Mouse (Mus musculus) myocyte (in vitro differentiated cells): ENCODE measurements around the gene Snx13.

Source experiments
- E2F4 ChIP-seq: IDR thresholded peaks from one replicate; pipeline ENCODE4 v1.6.1; 2011; ENCODE audit warnings: mild to moderate bottlenecking, control low read depth, moderate library complexity; ENCODE audit not compliant: insufficient read depth
- MAX ChIP-seq: IDR thresholded peaks from one replicate; pipeline ENCODE4 v1.6.1; 2011; ENCODE audit warnings: low read depth, mild to moderate bottlenecking, control low read depth
- MYOD1 ChIP-seq, 3 experiments: IDR thresholded peaks; one replicate each; pipeline ENCODE4 v1.6.1; 2011; ENCODE audit warnings: control low read depth in 2 of 3, low read depth in 2 of 3, mild to moderate bottlenecking in 2 of 3, moderate library complexity in 1 of 3; ENCODE audit not compliant: insufficient read length in 2 of 3, control insufficient read depth in 1 of 3
- MYOG ChIP-seq, 3 experiments: IDR thresholded peaks; one replicate each; pipeline ENCODE4 v1.6.1; 2011; ENCODE audit warnings: control low read depth in 2 of 3, low read depth in 2 of 3, mild to moderate bottlenecking in 2 of 3; ENCODE audit not compliant: insufficient read length in 2 of 3, control insufficient read depth in 1 of 3, insufficient read depth in 1 of 3
- POLR2A ChIP-seq: IDR thresholded peaks from one replicate; pipeline ENCODE4 v1.6.1; 2011; ENCODE audit warnings: low read depth, mild to moderate bottlenecking, control low read depth, moderate library complexity; ENCODE audit not compliant: insufficient read length
- POLR2AphosphoS2 ChIP-seq: IDR thresholded peaks from one replicate; pipeline ENCODE4 v1.6.1; 2011; ENCODE audit warnings: low read depth, control low read depth; ENCODE audit not compliant: insufficient read length
- SRF ChIP-seq: IDR thresholded peaks from one replicate; pipeline ENCODE4 v1.6.1; 2011; ENCODE audit warnings: low read depth; ENCODE audit not compliant: control insufficient read depth, insufficient read length
- TCF12 ChIP-seq: IDR thresholded peaks from one replicate; pipeline ENCODE4 v1.6.1; 2011; ENCODE audit warnings: mild to moderate bottlenecking, control low read depth; ENCODE audit not compliant: poor library complexity, insufficient read depth, severe bottlenecking
- TCF3 ChIP-seq: IDR thresholded peaks from one replicate; pipeline ENCODE4 v1.6.1; 2011; ENCODE audit warnings: low read depth, control low read depth; ENCODE audit not compliant: insufficient read length
- USF1 ChIP-seq: IDR thresholded peaks from one replicate; pipeline ENCODE4 v1.6.1; 2011; ENCODE audit warnings: low read depth, mild to moderate bottlenecking, control low read depth, moderate library complexity

- no peak for TF ChIP-seq TCF12
- no peak for TF ChIP-seq MYOG (IDR thresholded peaks at IDR 0.05; ENCODE audit: control insufficient read depth in 1 of 3, insufficient read depth in 1 of 3, insufficient read length in 2 of 3, low read depth in 2 of 3)
- TF ChIP-seq POLR2A, result no peak
- no peak for TF ChIP-seq SRF
- TF ChIP-seq MAX, result no peak
- no peak for TF ChIP-seq MYOD1 (IDR thresholded peaks at IDR 0.05; ENCODE audit: control insufficient read depth in 1 of 3, insufficient read length in 2 of 3, low read depth in 2 of 3)
- no peak for TF ChIP-seq POLR2AphosphoS2
- no peak for TF ChIP-seq E2F4
- TF ChIP-seq USF1, result no peak
- no peak for TF ChIP-seq TCF3
Measured at GRCm38 (mm10) chr12:35039571-35039936, 7.4 kb upstream of the Snx13 start.
